Mouse (Mus musculus): ENCODE measurements around the gene Zfp352.
"Not testable (repeated sequence)": the region's sequence is repeated elsewhere in the genome, so short reads cannot be mapped to it uniquely, and the experiment has no call there.

Gene Zfp352

GRCm38 (mm10) chr4:90218520-90218919, at the start of gene Zfp352:
Gene Zfp352 (plus strand): TSS chr4:90218820.
- DNase-seq (ENCODE audit: low spot score): no peak

DNA sequence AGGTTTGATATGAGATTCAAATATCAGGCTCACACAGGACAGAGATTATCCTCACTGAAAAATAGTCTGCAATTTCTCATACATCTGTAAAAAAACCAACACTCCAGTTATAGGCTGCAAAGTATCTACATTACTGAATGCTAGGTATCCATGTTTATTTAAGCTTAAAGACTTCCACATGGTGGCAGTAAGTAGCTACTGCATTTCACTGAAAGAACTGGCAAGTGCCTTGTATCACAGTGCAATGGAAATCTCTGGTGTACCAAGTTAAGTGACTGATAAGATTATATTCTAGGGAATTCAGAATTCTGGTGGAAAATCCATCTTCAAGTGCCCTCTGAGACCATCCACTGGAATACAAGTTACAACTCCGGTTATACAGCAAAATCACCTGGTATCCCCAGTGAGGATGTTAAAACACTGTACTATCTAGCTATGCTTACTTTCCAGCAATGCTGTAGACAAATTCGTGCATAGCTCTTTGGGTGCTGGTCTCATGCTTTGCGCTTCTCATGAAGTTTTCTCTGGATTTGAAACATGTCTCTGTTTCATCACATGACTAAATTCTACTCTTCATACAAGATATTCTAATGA, 47.6 kb upstream of the Zfp352 start:
- no peak for DNase-seq (ENCODE audit: low spot score)

DNA sequence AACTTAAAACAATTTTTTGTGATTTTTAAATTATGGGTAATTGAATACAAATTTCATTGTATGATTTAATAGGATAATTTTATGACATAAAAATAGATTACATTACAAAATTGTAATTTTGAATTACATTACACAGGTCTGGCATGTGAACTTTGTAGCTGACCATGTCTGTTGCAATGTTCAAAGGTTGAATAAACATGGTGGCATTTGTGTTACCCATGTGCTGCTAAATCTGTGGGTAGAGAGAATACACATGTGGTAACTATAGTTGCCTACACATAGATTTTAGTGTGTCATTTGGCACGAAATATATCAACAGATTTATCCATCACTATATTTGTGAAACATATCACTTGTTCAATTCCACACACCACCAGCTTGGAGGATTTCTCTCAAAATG, 44.6 kb upstream of the Zfp352 start:
- DNase-seq (ENCODE audit: low spot score): no peak

DNA sequence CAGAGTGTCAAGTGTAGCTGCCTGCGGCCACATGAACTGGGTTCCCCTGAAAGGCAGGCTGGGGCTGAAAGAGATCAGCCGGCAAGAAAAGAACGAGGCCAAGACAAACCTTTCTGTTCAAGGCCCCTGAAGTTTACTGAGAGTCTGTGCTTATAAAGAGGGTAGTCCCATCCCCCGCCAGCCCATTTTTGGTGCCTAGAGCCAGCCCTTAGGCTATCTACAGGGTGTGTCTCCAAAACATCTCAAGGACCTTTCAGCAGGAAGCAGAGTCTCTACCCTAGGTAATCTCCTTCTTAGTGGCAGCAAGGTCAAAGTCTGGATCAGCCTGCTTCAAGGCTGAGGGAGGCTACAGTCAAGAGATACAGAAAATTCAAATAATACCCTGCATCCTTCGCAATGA, 15.2 kb upstream of the Zfp352 start:
- DNase-seq (ENCODE audit: low spot score): no peak

GRCm38 (mm10) chr4:90211475-90211874, 7.1 kb upstream of the Zfp352 start:
- no peak for DNase-seq (ENCODE audit: low spot score)

- no peak for DNase-seq (ENCODE audit: low spot score)
These were observed 6.5 kb upstream of the Zfp352 start for GRCm38 (mm10) chr4:90212076-90212475.

DNA sequence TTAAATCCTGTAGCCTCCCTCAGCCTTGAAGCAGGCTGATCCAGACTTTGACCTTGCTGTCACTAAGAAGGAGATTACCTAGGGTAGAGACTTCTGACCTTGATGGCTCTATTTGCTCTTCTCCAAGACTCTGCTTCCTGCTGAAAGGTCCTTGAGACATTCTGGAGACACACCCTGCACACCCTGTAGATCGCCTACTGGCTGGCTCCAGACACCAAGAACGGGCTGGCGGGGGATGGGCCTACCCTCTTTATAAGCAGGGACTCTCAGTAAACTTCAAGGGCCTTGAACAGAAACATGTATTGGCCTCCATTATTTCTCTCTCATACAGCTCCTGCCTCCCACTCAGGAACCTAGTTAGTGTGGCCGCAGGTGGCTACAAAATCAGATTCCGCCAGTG, 17.0 kb downstream of the Zfp352 start:
- not testable (repeated sequence) for DNase-seq (ENCODE audit: low spot score)

DNA sequence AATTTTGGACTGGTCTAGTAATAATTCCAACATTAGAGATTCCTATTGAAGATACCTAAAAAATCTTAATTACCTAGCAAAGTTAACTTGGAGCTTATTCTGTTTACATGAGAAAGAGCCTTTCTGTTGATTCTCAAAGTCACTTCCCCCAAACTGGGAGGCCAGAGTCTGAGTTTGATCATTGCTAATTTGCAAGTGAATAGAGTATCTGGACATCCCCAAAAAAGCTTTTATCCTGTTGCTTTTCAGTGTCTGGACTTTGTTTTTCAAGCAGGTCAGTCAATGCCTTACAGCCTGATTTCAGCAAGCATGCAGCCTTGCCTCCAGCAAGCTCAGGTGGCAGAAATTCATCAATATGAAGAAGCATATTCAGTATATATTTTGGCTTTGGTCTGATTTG, 51.2 kb downstream of the Zfp352 start:
- DNase-seq (ENCODE audit: low spot score): no peak

Data from ovary, postnatal 14 days (tissue).